Mouse (Mus musculus) cortical plate, adult 2 months (tissue): ENCODE measurements around the gene Arcn1. TPM values are rescaled to one million over a fixed set of nuclear protein-coding genes. Genes with fewer than 3 reads are reported as not detected.
"Not testable (repeated sequence)": the region's sequence is repeated elsewhere in the genome, so short reads cannot be mapped to it uniquely, and the experiment has no call there.

Experiments
- H3K27ac ChIP-seq: fragments of 200-500 bp; 2 replicates; pipeline ENCODE4 v1.5.1; 2012; ENCODE audit warnings: low read length, control low read depth, inconsistent platforms; ENCODE audit not compliant: insufficient read depth
- H3K4me1 ChIP-seq: fragments of 200-500 bp; 2 replicates; pipeline ENCODE4 v1.6.1; 2011; ENCODE audit warnings: low read length; ENCODE audit not compliant: control insufficient read depth, insufficient read depth
- H3K4me3 ChIP-seq: fragments of 200-500 bp; 2 replicates; pipeline ENCODE4 v1.5.1; 2011; ENCODE audit warnings: mild to moderate bottlenecking, low read length, control low read depth; ENCODE audit not compliant: insufficient read depth
- CTCF ChIP-seq: fragments of 200-500 bp; IDR thresholded peaks from 2 replicates; pipeline ENCODE4 v1.5.1; 2011; ENCODE audit warnings: mild to moderate bottlenecking, control low read depth, low read length; ENCODE audit not compliant: insufficient read depth; ENCODE audit errors: extremely low read depth
- POLR2A ChIP-seq: fragments of 200-500 bp; IDR thresholded peaks from 2 replicates; pipeline ENCODE4 v1.6.1; 2011; ENCODE audit warnings: mild to moderate bottlenecking, low read length, control low read depth; ENCODE audit not compliant: insufficient read depth; ENCODE audit errors: extremely low read depth
- polyA plus RNA-seq: library from polyadenylated mRNA; depleted of rRNA; stranded (reverse); fragments of >200 nt; gene quantifications from 2 replicates; pipeline ENCODE4 v1.2.3, GENCODE M21; 2012

Arcn1 gene
- polyA plus RNA-seq, 1 experiment: 48.6 TPM

DNA sequence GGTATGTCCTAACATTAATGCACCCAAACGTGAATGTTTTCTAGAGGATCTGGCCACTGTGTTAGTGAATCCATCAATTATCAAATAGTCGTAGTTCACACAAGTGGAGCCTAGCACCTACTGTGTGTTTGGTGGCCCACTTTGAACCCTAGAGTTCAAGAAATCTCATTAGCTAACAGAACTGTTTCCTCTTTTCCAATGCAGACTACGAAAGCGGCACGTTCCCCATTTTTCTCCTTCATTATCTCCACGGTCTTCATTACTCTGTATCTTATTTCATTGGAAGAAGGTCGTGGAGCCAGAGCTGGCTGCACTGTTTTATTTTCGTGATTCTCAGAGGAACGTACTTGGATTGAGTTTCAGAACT, 32.3 kb upstream of the Arcn1 start:
- no peak overlapping the region for H3K27ac ChIP-seq
- peak overlapping the region; percentile 96; the same call in 1 of the 2 replicates for H3K4me3 ChIP-seq
- TF ChIP-seq POLR2A (no peak), CTCF (no peak)

DNA sequence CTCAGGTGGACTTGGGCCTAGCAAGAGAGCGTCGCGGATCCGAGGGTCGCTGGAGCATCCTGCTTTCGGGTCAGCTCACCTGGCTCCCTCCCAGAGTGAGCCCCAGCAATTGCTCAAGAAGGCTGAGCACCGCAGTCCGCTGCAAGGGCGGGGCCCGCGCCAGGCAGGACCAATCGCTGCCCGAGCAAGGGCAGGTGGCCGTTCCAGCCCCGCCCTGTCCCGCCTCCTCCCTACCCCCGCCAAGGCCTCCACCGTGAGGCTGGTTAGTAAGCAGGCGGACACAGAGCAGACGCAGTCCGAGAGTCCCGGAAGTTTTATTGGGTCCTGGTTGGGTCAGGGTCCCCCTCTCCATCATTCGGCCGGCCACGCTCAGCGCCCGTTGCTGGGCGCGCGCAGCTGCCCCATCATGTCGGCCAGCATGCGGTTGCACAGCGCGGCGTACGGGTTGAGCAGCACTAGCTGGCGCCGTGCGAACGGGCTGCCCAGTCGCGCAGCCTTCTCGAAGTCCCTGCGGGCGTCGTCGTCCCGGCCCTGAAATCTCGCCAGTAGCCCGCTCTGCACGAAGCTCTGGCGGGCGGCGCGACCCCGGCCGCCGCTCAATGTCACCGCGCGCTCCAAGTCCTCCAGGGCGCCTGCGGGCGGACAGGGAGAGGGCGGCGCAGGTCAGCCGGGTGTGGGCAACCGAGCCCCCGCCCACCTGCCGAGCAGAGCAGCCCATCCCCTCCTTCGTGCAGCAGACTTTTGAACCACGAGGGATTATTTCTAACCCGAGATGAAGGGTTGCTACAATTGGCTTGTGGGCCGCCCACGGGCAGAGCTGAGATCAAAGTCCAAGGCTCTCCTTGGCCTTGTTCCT, 31.7 kb upstream of the Arcn1 start, which contains the start of gene Tmem25:
Gene Tmem25 (minus strand): TSS at position 206 of the 856 bp plus-strand sequence.
- Histone ChIP-seq H3K4me3 (peak within 1 kb of the TSS; percentile 96), H3K4me1 (no peaks in the 10 kb centered on the region)
- peak; percentile 81; the same call in 1 of the 2 replicates for TF ChIP-seq POLR2A
- no peak for TF ChIP-seq CTCF

More for the DNA sequence above, 32.3 kb upstream of the Arcn1 start:
- H3K4me1 ChIP-seq: no peaks in the 10 kb centered on the region

DNA sequence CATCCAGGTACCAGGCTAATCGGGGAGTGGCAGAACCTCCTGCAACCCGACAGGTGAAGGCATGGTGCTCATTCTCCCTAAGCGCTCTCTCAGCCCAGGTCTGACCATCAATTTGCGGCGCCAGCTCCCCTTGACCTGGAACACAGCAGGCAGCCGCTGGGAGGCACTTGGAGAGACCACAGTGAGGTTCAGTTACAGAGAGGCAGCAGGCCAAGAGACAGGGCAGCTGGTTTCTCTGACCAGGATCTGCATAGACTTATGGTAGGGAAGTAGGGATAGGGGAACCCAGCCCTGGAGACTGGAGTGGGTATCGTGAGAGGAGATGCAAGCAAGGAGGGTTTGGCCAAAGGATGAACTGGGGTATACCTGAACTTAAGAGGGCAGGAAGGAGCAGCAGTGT, 30.7 kb upstream of the Arcn1 start:
- no peak overlapping the region for H3K27ac ChIP-seq
- H3K4me3 ChIP-seq: peak overlapping the region; percentile 96
- H3K4me1 ChIP-seq: no peaks in the 10 kb centered on the region
- no peak for TF ChIP-seq POLR2A

More for the DNA sequence above, 31.7 kb upstream of the Arcn1 start, which contains the start of gene Tmem25:
- H3K27ac ChIP-seq: peak within 1 kb of the TSS; percentile 26; the same call in 1 of the 2 replicates

DNA sequence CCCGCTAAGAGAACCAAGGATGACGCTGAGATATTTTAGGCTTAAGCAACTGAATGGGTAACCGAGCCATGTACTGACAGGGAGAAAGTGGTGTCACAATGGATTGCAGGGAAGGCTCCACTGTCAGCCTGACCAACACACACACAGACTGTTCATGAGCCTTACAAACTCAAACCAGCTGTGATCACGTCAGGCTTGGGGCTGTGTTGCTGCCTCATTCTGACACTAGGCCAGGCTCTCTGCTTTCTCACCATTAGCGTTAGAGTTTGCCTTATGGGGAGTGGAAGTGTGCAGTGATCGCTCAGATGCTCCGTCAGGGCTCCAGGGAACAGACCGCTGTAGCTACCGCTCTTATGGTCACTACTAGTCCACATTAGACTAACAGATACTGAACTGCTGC, 25.2 kb upstream of the Arcn1 start:
- H3K4me3 ChIP-seq: no peak overlapping the region
- H3K4me1 ChIP-seq: no peaks in the 10 kb centered on the region
- TF ChIP-seq CTCF (no peak), POLR2A (no peak)
- H3K27ac ChIP-seq: no peak overlapping the region

DNA sequence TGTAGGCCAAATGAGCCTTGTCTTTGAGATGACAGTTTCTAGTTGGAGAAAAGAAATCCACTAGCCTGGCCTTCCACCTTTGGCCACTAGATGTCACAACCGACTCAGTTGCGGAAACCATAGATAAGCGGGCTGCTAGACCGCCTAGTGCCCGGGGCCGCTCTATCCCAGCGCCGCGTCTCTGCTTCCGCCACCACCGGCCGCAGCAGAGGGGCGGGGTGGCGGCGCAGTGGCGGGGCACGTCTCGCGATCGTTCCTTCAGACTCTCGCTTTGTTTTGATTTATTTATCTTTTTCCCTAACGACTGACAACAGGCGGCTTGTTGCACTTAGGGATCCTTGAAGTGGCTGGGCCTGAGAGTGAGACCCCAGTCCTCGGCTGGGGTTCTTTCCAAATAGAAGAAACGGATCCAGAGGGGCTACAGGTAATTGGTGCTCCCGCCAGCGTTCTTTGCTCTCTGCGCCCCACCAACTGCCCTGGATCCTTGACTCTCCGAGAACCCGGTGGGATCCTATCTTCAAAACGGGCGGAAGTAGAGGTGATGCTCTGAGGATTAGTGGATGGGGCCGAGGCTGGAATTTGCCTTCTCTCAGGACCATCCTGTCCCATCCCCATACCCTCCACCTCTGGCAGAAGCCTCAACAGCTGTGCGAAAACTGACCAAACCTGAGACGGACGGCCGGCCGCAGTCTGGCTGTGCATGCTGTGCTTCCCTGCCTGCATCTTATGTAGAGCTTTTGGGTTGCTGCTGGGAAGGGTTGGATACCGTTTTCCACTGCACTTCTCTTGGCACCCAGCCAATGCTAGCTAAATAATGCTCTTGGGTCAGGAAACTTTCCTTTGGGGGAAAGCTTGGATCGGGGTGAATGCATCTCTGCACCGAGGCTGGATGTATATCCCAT, 5.4 kb upstream of the Arcn1 start:
- H3K4me3 ChIP-seq: peak overlapping the region; percentile 86
- peak; percentile 71 for TF ChIP-seq CTCF
- TF ChIP-seq POLR2A: peak; percentile 53; the same call in 1 of the 2 replicates
- no peaks in the 10 kb centered on the region; the same call in 1 of the 2 replicates for H3K4me1 ChIP-seq

DNA sequence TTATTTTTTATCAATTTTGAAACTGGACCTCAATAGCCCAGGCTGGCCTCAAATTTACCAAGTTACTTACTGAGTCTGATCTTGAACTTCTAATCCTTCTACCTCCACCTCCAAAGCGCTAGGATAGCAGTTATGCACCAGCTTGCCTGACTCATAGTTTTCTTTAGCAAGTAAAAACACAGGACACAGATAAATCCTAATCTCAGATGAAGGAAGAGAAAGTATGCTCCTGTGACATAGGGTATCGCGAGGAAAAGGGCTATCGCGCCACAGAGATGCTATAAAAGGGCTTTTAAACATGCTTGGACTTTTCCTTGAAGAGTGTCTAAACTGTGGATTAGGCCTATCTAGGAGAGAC, 4.7 kb upstream of the Arcn1 start:
- no peak for TF ChIP-seq CTCF
- Histone ChIP-seq H3K27ac (no peak overlapping the region), H3K4me3 (peak overlapping the region; percentile 86; the same call in 1 of the 2 replicates), H3K4me1 (no peaks in the 10 kb centered on the region; the same call in 1 of the 2 replicates)

More for the DNA sequence above, 5.4 kb upstream of the Arcn1 start:
- H3K27ac ChIP-seq: peak overlapping the region; percentile 20

DNA sequence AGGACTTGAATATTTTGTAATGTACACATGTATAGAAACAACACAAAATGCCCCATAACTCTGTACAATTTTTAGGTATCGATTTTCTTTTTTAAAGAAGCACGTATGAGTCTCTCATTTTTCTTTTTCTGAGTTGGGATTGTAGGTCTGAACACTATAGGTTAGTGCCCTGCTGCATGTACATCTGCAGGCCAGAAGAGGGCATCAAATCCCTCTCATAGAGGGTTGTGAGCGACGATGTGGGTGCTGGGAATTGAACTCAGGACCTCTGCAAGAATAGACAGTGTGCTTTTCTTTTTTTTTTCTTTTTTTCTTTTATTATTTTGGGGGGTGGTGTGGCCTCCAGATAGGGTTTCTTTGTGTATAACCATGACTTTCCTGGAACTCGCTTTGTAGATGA, 3.7 kb upstream of the Arcn1 start:
- TF ChIP-seq CTCF: no peak

DNA sequence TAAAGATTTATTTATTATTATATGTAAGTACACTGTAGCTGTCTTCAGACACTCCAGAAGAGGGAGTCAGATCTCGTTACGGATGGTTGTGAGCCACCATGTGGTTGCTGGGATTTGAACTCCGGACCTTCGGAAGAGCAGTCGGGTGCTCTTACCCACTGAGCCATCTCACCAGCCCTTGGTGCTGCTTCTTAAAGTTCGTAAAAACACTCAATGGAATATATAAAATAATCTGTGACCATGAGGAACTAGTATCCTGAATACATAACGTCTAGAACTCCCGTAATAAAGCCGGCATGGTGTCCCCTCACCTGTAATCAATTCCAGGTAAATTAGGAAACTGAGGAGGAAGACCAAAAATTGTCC, 367 bp upstream of the Arcn1 start:
- H3K4me1 ChIP-seq, H3K27ac ChIP-seq: not testable (repeated sequence)
- H3K4me3 ChIP-seq: peak overlapping the region; percentile 87; the same call in 1 of the 2 replicates

More for the DNA sequence above, 3.7 kb upstream of the Arcn1 start:
- H3K27ac ChIP-seq: no peak overlapping the region
- H3K4me1 ChIP-seq: no peaks in the 10 kb centered on the region; the same call in 1 of the 2 replicates
- H3K4me3 ChIP-seq: no peak overlapping the region

DNA sequence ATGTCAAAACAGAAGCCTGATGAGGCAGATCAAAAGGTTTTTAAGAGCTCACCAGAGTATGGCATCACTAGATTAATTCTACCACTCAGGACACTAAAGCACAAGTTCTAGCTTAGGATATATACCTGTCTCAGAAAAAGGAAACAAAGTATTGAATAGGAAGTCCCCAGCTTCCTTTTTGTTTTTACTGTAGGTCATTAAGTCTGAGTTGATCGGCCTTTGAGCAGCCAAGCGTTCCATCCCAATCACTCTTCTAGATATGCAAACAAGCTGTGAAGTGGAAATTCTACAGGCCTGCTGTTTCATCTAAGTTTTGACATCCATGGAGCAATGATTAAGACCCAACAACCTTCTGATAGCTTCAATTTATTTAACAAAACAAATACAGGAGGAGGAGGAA, 6.8 kb downstream of the Arcn1 start:
- H3K27ac ChIP-seq: no peak overlapping the region
- no peak overlapping the region for H3K4me3 ChIP-seq
- TF ChIP-seq POLR2A: no peak
- H3K4me1 ChIP-seq: peaks cover 1% of the 10 kb centered on the region; the same call in 1 of the 2 replicates

DNA sequence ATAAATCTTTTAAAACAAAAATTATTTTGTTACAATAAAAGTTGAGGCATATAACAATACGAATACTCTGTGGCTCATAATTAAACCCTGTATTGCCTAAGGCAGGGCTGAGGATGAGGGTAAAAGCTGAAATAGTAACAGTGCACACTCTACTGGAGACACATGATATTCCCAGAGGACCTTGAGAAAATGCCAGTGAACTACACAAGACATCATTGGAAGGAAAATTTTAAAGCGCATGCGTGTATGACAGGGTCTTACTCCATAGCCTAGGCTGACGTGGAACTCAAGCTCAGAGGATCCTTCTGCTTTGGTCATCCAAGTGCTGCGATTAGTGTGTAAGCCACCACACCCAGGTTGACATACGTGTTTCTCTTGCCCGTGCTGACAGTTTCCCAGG, 19.2 kb downstream of the Arcn1 start:
- Histone ChIP-seq H3K4me1 (0 out of 2 replicates have a peak, but pooled peaks cover 1% of the 10 kb centered on the region), H3K4me3 (no peak overlapping the region), H3K27ac (no peak overlapping the region)
- TF ChIP-seq CTCF (peak; percentile 2; the same call in 1 of the 2 replicates), POLR2A (no peak)
